Mouse (Mus musculus) 416B (cell line): ENCODE results near the gene Doxl2.
"Not testable (repeated sequence)": the region's sequence is repeated elsewhere in the genome, so short reads cannot be mapped to it uniquely, and the experiment has no call there.

Source experiments
- DNase-seq: peaks from one replicate; pipeline ENCODE4 v3.0.0; 2011; ENCODE audit warnings: low read depth

The Doxl2 gene

DNA sequence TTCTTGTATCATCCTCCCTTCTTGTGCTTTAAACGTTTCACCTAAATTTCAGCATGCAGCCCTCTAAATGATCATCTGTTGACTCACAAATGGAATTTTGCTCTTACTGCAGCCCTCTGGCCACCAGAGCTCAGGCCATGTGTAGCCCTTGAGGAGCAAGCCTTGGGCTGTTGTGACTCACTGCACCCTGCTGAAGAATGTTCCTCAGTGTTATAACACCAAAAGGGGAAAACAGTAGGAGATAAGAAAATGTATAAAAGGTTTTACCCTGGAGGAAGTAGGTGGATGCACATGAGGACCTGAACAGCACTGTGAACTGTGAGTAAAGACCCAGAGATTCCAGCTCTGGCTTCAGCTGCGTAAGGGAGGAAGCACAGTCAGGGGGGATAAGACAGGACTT is at the start of gene Doxl2:
Gene Doxl2, plus strand, starts transcription at position 301 of the 400 bp plus-strand sequence.
- DNase-seq: no peak

DNA sequence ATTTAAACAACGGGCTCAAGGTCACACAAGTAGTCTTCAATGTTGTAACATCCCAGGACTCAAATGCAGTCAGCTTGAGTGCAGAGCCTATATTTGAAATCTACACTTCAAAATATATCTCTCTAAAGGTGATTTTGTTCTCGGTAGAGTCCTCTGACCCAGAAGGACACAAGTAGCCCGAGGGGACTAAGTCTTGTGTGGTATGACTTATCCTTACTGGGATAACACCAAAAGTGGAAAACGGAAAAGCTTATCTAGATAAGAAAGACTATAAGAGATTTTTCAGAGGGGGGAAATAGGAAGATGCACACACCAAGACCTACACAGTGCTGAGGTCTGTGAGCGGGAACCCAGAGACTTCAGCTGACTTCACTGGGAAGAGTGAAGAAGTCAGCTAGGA is 45.2 kb upstream of the Doxl2 start, which contains the start of gene 1600015I10Rik:
Gene 1600015I10Rik, plus strand, starts transcription at position 301 of the 400 bp plus-strand sequence.
- no peak for DNase-seq

DNA sequence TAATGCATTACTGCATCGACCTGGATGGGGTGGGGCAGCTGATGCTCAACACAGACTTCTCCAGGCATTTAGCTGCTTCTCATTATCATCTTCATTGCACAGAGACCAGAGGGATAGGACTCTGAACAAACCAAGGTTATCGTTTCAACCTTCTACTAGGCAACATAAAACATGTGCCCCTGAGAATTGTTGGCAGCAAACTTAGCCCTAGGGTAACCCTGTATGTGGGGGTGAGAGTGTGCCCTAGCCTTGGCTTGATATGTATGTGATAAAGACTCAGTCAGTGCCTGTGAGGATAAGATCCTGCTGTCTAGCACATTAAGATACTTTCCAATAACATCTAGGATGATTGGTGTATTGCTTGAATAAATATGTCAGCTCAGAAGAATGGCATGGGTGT is 25.2 kb upstream of the Doxl2 start:
- no peak for DNase-seq

DNA sequence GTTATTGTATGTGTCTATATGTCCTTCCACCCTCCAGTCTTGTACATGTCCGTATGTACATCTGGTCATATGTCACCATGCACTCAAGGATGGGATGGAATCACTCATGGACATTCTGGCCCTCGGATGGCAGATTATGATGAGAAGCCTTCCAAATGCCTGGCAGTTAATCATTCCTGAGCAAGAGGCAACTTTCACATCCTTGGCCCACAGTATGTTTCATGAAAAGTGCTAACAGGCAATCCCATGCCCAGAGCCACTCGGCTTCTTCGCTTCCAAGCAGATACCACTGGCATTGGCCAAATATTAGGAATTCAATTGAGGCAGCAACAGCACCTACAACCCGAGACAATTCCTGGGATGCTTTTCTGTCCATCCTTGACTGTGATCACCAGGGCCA is 24.1 kb upstream of the Doxl2 start:
- DNase-seq: no peak

DNA sequence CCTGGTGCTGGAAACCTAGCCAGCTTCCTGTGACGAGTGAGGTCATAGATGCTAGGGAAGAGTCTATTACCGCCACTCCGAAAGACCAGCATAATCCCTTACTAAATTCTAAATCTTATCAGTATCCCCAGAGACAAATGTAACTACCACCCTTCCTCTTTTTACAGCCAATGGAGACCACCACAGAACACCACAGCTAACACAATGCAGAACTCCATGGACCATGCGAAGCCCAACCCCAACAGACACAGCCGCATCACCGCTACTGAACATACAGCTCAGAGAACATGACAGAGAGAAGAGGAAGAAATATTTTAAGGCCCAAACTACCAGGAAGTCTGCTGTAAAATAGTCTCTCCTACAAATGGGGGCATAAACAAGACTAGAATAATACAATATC is 23.1 kb upstream of the Doxl2 start:
- DNase-seq: peak; percentile 13

DNA sequence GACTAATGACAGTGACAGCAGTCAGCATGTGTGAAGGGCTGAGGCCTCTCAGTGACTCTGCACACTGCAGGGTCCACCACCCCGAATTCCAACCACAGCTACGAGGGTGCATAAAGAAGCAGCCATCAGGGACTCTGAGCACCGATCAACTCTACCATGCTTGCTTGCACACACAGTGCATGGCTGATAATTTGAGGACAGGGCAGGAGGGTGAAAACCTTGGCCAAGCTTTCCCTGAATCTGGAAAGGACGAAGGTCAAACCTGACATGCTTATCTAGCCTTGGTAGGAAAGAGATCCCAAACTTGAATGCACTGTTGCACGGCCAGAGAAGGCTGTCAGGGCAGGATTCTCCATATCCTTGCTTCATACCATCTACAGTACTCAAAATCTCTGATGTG is 21.5 kb upstream of the Doxl2 start:
- DNase-seq: no peak

DNA sequence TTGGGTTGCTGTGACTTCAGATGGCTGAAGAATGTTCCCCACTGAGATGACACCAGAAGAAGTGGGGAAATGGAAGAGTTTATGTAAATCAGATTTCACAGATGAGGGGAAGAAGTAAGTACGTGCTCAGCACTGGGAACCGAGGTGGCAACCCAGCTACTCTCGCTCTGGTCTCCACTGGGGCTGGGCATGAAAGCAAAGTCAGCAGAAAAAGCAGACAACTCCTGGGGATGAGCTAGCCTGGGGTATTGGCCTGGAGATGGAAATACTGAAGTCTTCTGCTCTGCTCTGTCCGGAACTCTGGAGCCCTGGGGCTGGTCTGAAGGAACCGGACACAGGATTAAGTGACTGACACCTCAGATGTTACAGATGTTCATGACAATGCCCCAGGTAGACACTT is 20.6 kb upstream of the Doxl2 start:
- no peak for DNase-seq

DNA sequence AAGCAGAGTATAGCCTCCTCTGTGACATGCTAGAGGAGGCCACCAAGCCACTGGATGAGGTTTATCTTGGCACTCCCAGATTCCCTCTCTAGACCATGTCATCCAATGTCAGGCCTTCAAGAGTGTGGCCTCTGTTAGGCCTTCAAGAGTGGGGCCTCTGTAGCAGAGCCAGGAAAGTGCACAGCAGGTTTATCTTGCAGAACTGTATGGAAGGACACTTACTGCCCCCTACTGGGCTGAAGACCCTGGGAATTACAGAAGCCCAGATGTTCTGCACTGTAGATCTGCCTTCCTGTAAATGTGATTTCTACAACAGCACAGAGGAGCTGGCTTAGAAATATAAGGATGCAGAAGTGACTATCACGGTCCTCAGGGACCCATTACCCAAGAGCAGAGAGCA is 19.8 kb upstream of the Doxl2 start:
- DNase-seq: peak; percentile 53

DNA sequence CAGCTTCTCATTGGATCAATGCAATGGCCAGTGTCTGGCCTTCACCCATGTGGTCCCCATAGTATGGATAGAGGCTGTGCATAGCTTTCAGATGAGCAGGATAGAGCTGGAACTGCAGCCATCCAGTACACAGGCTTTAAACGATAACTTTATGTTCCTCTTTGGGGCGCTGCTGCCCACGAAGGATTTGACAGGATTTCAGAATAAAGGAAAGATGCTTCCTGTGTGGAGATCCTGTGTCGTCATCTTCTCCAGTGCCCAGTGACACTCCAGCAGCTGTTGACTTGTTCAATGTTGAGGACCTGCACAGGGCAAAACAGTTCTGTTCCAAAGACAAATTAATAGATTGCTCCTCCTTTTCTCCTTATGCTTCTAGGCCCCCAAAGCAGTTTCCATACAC is 18.0 kb upstream of the Doxl2 start:
- DNase-seq: no peak

DNA sequence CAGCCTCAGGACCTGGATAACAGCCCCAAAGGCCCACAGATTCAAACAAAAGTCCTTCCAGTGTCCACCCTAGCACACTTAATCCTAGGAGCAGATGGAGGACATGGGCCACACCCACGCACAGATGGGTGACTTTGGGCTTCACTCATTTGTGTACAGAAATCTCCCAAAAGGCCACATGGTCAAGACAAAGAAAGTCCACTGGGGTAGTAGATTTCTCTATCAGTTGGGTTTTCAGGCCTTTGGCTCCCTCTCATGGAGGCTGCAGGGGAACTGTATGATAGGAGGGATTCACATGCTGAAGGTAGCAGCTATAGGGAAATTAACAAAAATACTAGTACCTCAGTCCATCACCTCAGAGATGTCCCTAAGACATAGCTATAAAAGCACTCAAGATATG is 16.7 kb upstream of the Doxl2 start:
- peak; percentile 18 for DNase-seq

DNA sequence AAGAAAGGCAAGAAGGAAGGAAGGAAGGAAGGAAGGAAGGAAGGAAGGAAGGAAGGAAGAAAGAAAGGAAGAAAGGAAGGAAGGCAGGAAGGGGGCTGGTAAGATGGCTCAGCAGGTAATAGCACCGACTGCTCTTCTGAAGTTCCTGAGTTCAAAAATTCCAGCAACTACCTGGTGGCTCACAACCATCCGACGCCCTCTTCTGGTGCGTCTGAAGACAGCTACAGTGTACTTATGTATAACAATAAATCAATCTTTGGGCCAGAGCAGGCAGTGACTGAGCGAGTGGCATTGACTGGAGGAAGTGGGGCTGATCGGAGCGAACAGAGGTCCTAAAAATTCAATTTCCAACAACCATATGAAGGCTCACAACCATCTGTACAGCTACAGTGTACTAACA is 15.6 kb upstream of the Doxl2 start:
- peak; percentile 5 for DNase-seq

DNA sequence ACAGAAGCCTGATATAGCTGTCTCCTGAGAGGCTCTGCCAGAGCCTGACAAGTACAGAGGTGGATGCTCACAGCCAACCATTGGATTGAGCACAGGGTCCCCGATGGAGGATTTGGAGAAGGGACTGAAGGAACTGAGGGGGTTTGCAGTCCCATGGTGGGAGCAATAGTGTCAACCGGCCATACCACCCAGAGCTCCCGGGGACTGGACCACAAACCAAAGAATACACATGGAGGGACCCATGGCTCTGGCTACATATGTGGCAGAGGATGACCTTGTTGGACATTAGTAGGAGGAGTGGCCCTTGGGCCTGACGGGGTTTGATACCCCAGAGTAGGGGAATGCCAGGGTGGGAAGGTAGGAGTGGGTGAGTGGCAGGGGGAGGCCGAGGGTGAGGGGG is 8.1 kb upstream of the Doxl2 start:
- DNase-seq: not testable (repeated sequence)

DNA sequence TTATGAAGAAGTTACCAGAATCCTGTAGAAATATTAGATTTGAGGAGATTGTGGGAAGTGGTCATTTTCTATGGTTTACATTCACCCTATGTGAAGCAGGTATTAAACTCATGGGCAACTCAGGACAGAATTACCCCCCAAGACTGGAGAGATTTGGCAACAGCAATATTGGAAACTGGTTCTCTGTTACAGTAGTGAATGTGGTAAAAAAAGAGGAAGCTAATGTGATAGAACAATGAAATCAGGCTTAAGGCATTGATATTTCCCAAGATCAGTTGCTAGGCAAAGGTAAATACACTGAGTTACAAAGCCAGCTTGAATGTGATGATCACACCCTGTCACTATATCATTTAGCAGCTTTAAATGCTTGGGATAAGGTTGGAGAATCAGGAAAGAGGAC is 6.9 kb upstream of the Doxl2 start:
- DNase-seq: peak; percentile 34

DNA sequence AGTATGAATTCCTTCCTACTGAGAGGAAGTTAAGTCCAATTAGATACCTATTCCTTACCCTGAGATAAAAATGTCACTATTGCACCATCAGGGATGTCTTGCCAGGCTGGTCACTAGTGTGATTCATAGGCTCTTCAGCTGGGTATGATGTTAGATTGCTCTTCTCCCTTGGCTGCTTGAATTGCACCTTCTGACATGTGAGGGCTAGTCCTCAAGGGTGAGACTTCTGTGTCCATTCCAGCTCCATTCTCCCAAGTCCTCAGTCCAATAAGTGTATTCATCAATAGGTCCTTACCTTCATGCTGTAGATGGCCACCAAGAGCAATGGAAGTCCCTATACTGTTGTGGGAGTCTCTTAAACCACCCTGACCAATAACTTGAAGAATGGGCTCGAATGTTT is 4.9 kb downstream of the Doxl2 start:
- no peak for DNase-seq

DNA sequence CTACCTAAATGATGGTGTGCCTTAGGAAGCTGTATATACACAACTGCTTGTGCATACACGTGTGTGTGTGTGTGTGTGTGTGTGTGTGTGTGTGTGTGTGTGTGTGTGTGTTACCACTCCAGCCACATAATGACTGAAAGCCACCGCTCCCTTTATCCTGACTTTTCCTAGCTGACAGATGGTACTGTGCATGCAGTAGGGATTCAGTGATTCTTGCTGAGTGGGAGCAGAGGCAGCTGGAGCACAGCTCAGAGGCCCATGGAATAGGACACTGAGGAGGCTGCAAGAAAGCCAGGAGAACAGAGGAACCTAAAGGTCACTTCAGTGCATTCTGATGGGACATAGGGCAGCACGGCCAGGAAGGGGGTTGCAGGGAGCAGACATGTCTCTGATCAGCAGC is 7.5 kb downstream of the Doxl2 start:
- no peak for DNase-seq

DNA sequence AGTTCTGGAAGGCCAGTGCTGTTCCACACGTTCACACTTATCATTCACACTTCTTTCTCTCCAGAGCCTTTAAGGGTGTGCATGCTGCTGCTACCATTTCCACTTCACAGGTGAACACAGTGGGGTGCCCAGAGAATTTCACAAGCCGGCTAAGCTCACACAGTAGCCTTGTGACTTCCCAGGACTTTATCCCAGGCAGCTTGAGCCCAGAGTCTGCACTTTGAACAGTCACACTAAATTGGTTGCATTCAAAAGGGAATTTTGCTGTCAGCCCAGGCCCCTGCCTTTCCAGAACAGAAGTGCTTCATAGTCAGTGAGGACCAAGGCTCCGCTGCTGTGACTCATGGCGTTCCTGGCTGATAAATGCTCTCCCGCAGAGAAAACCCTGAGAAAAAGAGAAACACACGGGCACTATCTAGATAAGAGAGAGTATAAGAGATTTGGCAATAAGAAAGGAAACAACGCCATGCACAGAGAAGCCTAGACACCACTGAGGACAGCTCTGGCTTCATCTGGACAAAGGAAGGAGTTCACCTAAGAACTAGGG is 11.8 kb downstream of the Doxl2 start, which contains the start of gene Svs1:
Gene Svs1, plus strand, starts transcription at position 418 of the 547 bp plus-strand sequence.
- DNase-seq: no peak

DNA sequence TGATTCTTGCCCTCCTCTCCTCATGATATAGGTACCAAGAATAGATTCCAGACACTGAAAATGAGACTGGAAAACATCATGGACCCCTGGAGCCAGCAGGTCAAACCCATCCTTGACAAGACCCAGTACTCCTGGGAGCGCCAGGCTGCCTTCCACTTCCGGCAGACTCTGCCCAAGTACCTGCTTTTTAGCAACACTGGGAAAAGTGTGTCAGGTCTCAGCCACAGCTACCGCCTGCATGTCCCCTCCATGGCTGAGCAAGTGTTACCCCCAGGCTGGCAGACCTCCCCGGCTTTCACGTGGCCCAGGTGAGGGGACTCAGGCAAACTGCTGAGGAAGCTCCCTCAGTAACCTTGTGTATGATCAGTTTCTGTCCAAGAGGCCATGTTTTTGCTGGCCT is 15.2 kb downstream of the Doxl2 start:
- DNase-seq: no peak

DNA sequence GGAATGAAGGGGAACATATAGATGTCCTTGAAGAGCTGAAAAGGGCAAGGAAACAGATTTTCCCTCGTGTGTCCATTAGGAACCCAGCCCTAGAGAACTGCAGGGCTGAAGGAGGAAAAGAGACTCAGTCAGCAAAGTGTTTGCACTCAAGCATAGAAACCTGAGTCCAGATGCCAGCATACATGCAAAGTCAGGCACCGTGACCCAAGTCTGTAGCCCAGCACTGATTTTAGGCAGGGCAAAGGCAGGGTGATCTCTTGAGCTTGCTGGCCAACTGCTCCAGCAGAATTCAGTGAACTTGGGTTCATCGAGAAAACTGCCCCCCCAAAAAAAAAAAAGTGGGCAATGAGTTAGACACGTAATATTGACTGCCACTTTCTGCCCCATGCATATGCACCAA is 17.2 kb downstream of the Doxl2 start:
- no peak for DNase-seq

DNA sequence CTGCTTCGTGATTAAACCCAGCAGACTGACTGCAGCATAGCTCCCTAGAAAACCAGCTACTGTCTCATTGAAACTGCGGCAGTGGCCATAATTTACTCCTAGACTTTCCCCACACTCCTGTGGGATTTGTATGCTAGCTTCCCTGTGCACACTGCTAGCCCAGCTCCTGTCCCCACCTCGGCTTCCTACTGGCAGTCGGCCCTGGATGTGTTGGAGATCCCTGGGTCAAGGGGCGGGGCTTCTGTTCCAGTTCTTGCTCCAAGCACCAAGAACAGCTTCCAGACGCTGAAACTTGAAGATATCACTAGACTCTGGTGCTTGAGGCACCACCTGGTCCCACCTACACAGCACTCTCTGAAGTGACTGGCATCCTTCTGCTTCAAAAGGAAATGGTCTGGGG is 23.4 kb downstream of the Doxl2 start:
- DNase-seq: no peak

DNA sequence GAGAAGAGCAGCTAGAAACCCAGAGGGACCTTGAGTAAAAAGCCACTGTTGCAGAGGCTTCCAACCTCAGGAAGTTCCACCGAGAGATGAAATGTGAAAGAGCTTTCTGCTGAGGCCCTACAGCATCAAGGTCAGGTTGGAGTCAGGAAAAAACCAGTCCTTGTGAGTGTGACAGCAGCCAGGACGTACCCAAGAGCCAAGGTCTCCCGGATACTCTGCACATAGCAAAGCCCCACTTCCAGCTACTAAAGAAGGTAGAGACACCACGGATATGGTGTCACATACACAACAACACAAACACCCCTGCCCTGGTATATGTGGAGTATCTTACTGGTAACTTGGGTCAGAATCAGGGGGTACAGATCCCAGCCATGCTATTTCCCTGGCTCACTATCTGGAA is 24.0 kb downstream of the Doxl2 start:
- DNase-seq: no peak

DNA sequence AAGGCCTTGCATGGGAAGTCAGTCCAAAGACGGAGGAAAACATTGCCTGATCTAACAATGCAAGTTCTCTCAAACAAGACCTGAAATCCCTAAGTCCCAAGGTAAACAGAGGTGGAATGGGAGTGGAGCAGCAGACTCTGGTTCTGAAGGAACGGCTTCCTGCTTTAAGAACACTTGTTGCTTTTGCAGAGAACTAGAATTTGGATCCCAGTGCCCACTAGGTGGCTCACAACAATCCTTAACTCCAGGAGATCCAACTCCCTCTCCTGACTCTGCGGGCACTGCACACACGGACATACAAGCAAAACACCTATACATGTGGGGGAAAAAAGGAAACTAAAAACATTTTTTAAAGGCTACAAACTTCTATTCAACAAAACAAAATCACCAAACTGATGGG is 28.6 kb downstream of the Doxl2 start:
- DNase-seq: peak; percentile 6

DNA sequence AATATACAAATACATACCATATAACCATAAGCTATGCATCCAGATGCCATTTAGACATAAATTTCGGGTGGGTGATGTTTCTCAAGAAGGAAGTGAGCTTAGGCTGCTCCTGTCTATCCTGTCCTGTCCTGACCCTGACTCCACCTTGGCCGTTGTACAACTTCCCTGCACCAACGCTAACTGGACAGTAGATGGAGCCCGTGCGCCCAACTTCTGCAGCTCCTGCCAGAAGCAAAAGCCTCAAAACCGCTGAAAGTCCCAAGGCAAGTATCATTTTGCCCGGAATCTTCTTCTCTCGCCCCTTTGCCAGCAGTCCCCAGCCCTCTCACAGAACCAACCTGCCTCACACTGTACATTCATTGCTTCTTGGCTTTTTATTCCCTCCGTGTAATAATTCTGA is 33.2 kb downstream of the Doxl2 start:
- DNase-seq: peak; percentile 62

DNA sequence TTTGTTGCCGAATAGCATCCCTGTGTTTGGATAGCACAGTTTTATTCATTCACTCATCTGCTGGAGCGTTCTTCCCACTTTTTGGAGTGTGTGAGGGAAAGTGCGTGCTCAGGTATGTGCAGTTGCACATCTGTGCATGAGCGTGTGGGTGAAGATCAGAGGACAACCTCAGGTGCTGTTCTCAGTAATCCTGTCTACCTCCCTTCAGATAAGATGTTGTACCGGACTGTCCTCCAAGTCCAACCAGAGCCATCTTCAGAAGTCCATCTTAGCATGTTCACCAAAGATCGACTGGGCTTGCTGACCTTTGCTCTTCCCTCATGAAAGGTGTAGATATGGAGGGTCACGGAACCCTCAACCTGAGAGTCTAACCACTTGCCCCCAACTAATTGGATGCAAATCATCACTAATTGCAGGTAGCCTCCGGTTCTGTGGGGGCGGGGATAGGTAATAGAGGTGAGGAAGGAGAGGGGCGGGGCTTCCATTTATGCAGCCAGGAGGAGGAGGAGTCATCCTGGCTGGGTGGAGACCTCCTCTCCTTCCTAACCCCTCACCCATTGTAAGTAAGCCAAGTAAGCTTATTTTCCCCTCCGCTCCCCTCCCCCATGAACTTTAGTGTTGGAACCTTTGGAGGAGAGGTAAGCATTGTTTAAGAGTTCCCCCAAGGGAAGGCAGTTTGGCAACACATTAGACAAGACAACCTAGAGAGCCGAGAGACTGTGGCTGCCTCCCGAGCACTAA is 33.8 kb downstream of the Doxl2 start:
- DNase-seq: no peak

DNA sequence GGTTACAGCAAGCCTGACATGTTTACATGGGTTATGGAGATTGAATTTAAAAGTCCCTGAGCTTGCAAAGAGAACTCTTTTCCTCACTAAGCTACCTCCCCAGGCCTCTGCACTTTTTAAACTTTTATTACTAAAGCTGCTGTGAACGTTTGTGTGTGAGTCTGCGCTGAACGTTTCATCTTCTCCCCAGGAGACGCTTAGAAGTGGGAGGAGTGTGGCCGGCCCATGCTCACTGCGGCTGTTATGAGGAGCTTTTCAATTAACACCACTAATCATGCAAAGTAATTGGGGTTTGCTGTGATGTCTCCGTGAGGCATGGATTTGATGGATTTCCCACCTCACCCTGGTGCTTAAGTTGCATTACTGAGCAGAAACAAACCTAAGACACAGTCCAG is 34.4 kb downstream of the Doxl2 start:
- no peak for DNase-seq
